Mouse (Mus musculus) liver, adult 10 weeks (tissue): ENCODE results near the gene Mansc1. TPM values are rescaled to one million over a fixed set of nuclear protein-coding genes. Genes with fewer than 3 reads are reported as not detected.

ENCODE experiments used
- polyA plus RNA-seq: library from polyadenylated mRNA; stranded (reverse); fragments of 350-450 nt; fragmentation: Illumina TruSeq; extraction: RNeasy Lipid Tissue Mini Kit (QIAGEN cat#74804); gene quantifications from one replicate; pipeline ENCODE4 v1.2.3, GENCODE M21; 2014; ENCODE audit warnings: low read depth, low replicate concordance

Gene Mansc1
- 1.4 TPM for polyA plus RNA-seq

DNA sequence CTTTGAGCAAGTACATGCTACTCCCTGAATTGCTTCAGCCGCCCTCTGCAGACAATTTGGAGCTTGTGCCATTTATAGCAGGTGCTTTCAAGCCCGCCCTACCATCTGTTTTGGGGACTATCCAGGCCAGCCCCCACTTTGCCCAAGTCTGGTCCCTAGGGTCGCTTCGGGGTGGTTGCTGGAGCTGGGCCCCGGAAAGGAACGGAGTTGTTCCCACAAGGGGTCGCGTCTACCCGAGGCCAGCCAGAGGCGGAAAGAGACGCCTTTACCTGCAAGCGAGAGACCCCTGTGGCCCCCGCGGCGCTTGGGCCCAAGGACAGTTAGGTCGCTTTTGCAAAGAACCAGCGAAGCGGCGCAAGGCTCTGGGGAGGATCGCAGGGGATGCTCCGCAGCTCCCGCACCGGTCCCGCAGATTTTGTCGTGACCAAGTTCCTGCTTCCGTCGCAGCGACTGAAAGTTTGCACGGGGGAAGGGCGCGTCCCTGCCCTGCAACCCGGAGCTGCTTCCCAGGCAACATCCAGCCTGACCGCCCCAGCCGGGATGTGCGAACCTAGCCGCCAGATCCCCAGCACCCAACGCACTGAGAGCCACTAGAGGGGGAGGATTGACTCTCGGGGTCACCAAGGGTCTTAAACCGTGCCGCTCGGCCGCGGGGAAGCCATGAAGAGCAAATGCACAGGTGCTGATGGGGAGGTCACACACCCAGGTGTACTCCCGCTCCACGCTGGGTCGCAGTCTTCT lies at the start of gene Mansc1:
Gene Mansc1 (minus strand): TSS at position 542 of the 741 bp plus-strand sequence.

DNA sequence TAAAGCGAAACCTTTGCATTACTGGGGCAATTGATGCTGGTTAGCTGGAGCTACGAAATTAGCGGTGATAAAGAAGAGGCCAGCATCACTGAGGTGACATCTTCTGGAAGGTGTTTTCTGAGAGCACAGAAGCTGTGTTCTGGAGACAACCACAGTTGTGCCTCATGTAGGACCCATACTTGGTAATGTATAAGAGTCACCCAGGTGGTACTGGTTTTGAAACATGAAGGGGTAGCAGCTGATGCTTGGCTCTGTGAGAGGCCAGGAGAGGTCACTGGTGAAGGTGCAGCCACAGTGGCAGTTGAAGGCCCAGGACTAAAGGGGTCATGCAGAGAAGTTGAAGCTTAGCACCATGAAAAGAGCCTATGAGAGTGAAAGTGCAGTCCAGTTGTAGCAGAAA lies 6.9 kb upstream of the Mansc1 start, which contains the start of gene Borcs5:
Gene Borcs5 (plus strand): TSS at position 301 of the 400 bp plus-strand sequence.

DNA sequence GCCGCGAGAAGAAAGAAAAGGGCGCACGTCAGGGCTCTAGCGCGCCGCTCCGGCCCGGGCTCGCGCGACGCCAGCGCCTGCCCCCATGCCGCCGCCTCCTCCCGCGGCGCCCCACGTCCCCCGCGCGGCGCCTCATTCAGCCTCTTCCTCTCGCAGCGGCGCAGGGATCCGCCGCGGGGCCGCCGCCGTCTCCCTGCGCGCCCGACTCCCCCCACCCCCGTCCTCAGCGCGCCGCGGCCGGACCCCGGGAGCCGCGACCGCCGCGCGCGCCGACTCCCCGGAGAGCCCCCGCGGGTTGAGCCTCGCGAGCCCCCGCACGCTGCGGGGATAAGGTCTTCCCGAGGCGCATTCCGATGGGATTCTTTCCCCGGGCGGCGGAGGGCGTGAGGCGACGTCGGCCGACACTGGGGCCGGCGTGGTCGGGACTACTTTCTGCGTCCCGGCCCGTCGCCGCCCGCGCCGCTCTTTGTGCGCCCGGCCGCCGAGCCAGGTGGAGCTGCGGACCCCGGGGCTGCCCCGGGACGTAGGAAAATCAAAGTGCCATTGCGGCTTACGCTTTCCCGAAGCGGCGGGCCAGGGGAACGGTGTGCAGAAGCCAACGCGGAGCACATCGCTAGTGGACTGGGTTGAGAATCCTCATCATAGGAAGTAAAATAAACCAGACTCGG lies 65.3 kb downstream of the Mansc1 start, which contains the start of gene Lrp6:
Gene Lrp6 (minus strand): TSS at position 148 of the 668 bp plus-strand sequence.

Other genes starting within 250 kb of the Mansc1 start
- gene Bcl2l14, start 236.2 kb downstream of the Mansc1 start, polyA plus RNA-seq: 0.24 TPM
- gene Lrp6, start 65.5 kb downstream of the Mansc1 start, polyA plus RNA-seq: 41.9 TPM
- gene Borcs5, start 7.0 kb upstream of the Mansc1 start, polyA plus RNA-seq: 3.1 TPM
- gene Dusp16, start 160.1 kb upstream of the Mansc1 start, polyA plus RNA-seq: 50.8 TPM
- 40.4 TPM for gene Crebl2, start 197.7 kb upstream of the Mansc1 start, polyA plus RNA-seq